ENCODE assay signal across 21 mouse cellular contexts in the genomic region with DNA sequence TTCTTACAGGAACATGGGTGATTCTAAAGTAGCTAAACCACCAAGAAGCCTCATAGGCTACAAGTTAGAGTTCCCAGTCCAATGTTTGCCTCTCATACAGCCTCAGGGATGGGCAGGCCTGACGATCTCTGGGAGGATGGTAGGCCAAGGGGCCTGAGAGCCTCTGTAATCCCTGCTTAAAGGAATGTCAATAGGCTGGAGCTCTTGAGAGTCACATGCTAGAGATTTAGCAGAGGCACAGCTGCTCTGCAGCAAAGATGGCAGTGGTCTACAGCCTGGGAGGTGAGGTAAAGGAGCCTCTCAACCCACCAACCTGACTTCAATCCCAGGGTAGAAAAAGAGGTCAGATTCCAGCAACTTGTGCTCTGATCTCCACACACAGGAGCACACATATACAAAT. TPM values are rescaled to one million over a fixed set of nuclear protein-coding genes. Genes with fewer than 3 reads are reported as not detected.
DNase-seq lines count a peak whose midpoint lies in the region; ATAC-seq and TF ChIP-seq lines count a peak whose summit lies in the region.
"Had no signal": no experiment of that assay in that cellular context is flagged by ENCODE, and none has a peak within 500 bp of the region (broad histone marks: within the 10 kb centered on the region; RNA-seq: fewer than 3 reads in every experiment).

No protein-coding gene starts in this region.

- DNase-seq in embryo, embryonic 10 days (ENCODE audit: low spot score), result peak; percentile 24
- DNase-seq in embryo, embryonic 10.5 days (ENCODE audit: low spot score), result no peak
- no peak for DNase-seq in heart, adult 2 months
- DNase-seq in heart, postnatal 0 days (ENCODE audit: low spot score), result no peak
- no peak for DNase-seq in heart, adult 18-20 months
- peak; percentile 88 for DNase-seq in midbrain, embryonic 11.5 days (ENCODE audit: low spot score, missing footprints)
- DNase-seq: adrenal gland, adult 8-10 months; adrenal gland, postnatal 25 days; cerebellum, adult 11-12 months; cerebellum, adult 8-10 months; cerebellum, postnatal 10 days; cerebellum, postnatal 36 days; gastrocnemius, postnatal 25 days had no signal

- intact Hi-C loops in heart, adult 2 months (cut with DNase I), result no loop called here

- H3K36me3 ChIP-seq in heart, embryonic 11.5 days (ENCODE audit: control insufficient read depth, insufficient read depth, low read length), result no peaks in the 10 kb centered on the region
- H3K36me3 ChIP-seq in heart, adult 2 months (ENCODE audit: control insufficient read depth, insufficient read depth, low read length), result no peaks in the 10 kb centered on the region
- H3K36me3 ChIP-seq in heart, postnatal 0 days (replicated peaks; ENCODE audit: control insufficient read depth, insufficient read depth, low read length), result no peaks in the 10 kb centered on the region
- no peaks in the 10 kb centered on the region for H3K36me3 ChIP-seq in midbrain, embryonic 11.5 days (ENCODE audit: control insufficient read depth, insufficient read depth, low read length)
- H3K36me3 ChIP-seq in midbrain, embryonic 16.5 days (ENCODE audit: control insufficient read depth, insufficient read depth, low read length), result no peaks in the 10 kb centered on the region
- H3K36me3 ChIP-seq: embryonic facial prominence, embryonic 13.5 days; hindbrain, embryonic 12.5 days; hindbrain, embryonic 15.5 days had no signal

- no peak for TF ChIP-seq EP300 in heart, adult 2 months (IDR thresholded peaks at IDR 0.05; ENCODE audit: insufficient read depth, low read depth, low read length)
- no peak for TF ChIP-seq EP300 in heart, postnatal 0 days (IDR thresholded peaks at IDR 0.05; ENCODE audit: low read depth)

- H3K4me1 ChIP-seq in heart, embryonic 11.5 days (ENCODE audit: control insufficient read depth, insufficient read depth, low read length), result peaks cover 7% of the 10 kb centered on the region
- peaks cover 6% of the 10 kb centered on the region for H3K4me1 ChIP-seq in heart, adult 2 months (ENCODE audit: control insufficient read depth, insufficient read depth, low read length)
- peaks cover 12% of the 10 kb centered on the region for H3K4me1 ChIP-seq in heart, postnatal 0 days (ENCODE audit: control insufficient read depth, insufficient read depth)
- H3K4me1 ChIP-seq in midbrain, embryonic 11.5 days (ENCODE audit: control insufficient read depth, insufficient read depth, low read length), result peaks cover 5% of the 10 kb centered on the region
- no peaks in the 10 kb centered on the region for H3K4me1 ChIP-seq in midbrain, embryonic 16.5 days (ENCODE audit: control insufficient read depth, insufficient read depth, low read length)
- H3K4me1 ChIP-seq: embryonic facial prominence, embryonic 13.5 days; hindbrain, embryonic 15.5 days had no signal

- 34% methylated on average over 1 of the region's 1 CpGs for WGBS in heart, embryonic 11.5 days (ENCODE audit: insufficient replicate concordance)
- 80% methylated on average over 1 of the region's 1 CpGs for WGBS in heart, adult 2 months
- WGBS in heart, postnatal 0 days, result 38% methylated on average over 1 of the region's 1 CpGs
- 7% methylated on average over 1 of the region's 1 CpGs for WGBS in midbrain, embryonic 11.5 days
- WGBS in midbrain, embryonic 16.5 days, result 3% methylated on average over 1 of the region's 1 CpGs

- H3K4me2 ChIP-seq in heart, embryonic 11.5 days, result no peak overlapping the region
- H3K4me2 ChIP-seq in heart, postnatal 0 days (ENCODE audit: low read depth, low read length), result no peak overlapping the region
- H3K4me2 ChIP-seq in midbrain, embryonic 11.5 days, result no peak overlapping the region
- no peak overlapping the region for H3K4me2 ChIP-seq in midbrain, embryonic 16.5 days (ENCODE audit: low read length)
- H3K4me2 ChIP-seq: embryonic facial prominence, embryonic 13.5 days; hindbrain, embryonic 12.5 days; hindbrain, embryonic 15.5 days had no signal

- no peaks in the 10 kb centered on the region for H3K27me3 ChIP-seq in heart, embryonic 11.5 days (ENCODE audit: control insufficient read depth, insufficient read depth, low read length)
- no peaks in the 10 kb centered on the region for H3K27me3 ChIP-seq in heart, adult 2 months (ENCODE audit: control insufficient read depth, insufficient read depth, low read length)
- H3K27me3 ChIP-seq in heart, postnatal 0 days (ENCODE audit: control insufficient read depth, insufficient read depth, low read length), result no peaks in the 10 kb centered on the region
- H3K27me3 ChIP-seq in midbrain, embryonic 11.5 days (ENCODE audit: control insufficient read depth, insufficient read depth, low read length), result no peaks in the 10 kb centered on the region
- no peaks in the 10 kb centered on the region for H3K27me3 ChIP-seq in midbrain, embryonic 16.5 days (ENCODE audit: control insufficient read depth, insufficient read depth, low read depth, low read length)
- H3K27me3 ChIP-seq: embryonic facial prominence, embryonic 13.5 days; hindbrain, embryonic 12.5 days; hindbrain, embryonic 15.5 days had no signal

- no peaks in the 10 kb centered on the region for H3K9me3 ChIP-seq in heart, embryonic 11.5 days (replicated peaks; ENCODE audit: control insufficient read depth, low read length)
- no peaks in the 10 kb centered on the region for H3K9me3 ChIP-seq in heart, postnatal 0 days (replicated peaks; ENCODE audit: control insufficient read depth, low read length)
- no peaks in the 10 kb centered on the region for H3K9me3 ChIP-seq in midbrain, embryonic 11.5 days (ENCODE audit: control insufficient read depth, low read length)
- H3K9me3 ChIP-seq in midbrain, embryonic 16.5 days (replicated peaks; ENCODE audit: control insufficient read depth, low read length, poor library complexity, severe bottlenecking), result no peaks in the 10 kb centered on the region
- H3K9me3 ChIP-seq: embryonic facial prominence, embryonic 13.5 days; hindbrain, embryonic 12.5 days; hindbrain, embryonic 15.5 days had no signal

- no peak overlapping the region for H3K4me3 ChIP-seq in heart, embryonic 11.5 days (ENCODE audit: low read depth, low read length)
- H3K4me3 ChIP-seq in heart, adult 2 months, result no peak overlapping the region
- H3K4me3 ChIP-seq in heart, postnatal 0 days (ENCODE audit: low read depth, low read length), result no peak overlapping the region
- no peak overlapping the region for H3K4me3 ChIP-seq in midbrain, embryonic 11.5 days (ENCODE audit: low read depth, low read length)
- H3K4me3 ChIP-seq in midbrain, embryonic 16.5 days (ENCODE audit: low read depth, low read length), result no peak overlapping the region
- H3K4me3 ChIP-seq: embryonic facial prominence, embryonic 13.5 days; hindbrain, embryonic 12.5 days; hindbrain, embryonic 15.5 days had no signal

- H3K79me2 ChIP-seq in heart, adult 2 months (replicated peaks; ENCODE audit: control insufficient read depth, insufficient read depth, low read length), result no peaks in the 10 kb centered on the region

- TF ChIP-seq CTCF in heart, adult 2 months (IDR thresholded peaks at IDR 0.05), result no peak
- no peak for TF ChIP-seq CTCF in heart, postnatal 0 days (IDR thresholded peaks at IDR 0.05; ENCODE audit: low read depth)

- TF ChIP-seq POLR2A in heart, adult 2 months (IDR thresholded peaks at IDR 0.05; ENCODE audit: insufficient read depth, low read depth, low read length), result no peak

- H3K27ac ChIP-seq in heart, embryonic 11.5 days (ENCODE audit: low read depth, low read length), result 0 out of 2 replicates have a peak overlapping the region, but pooled peaks have one; percentile 30
- H3K27ac ChIP-seq in heart, adult 2 months, result no peak overlapping the region
- H3K27ac ChIP-seq in heart, postnatal 0 days (ENCODE audit: low read depth), result peak overlapping the region; percentile 28; the same call in 1 of the 2 replicates
- no peak overlapping the region for H3K27ac ChIP-seq in midbrain, embryonic 11.5 days (ENCODE audit: low read depth, low read length)
- H3K27ac ChIP-seq in midbrain, embryonic 16.5 days (ENCODE audit: low read length), result no peak overlapping the region
- H3K27ac ChIP-seq: embryonic facial prominence, embryonic 13.5 days; hindbrain, embryonic 12.5 days; hindbrain, embryonic 15.5 days had no signal

- no peak for ATAC-seq in heart, embryonic 11.5 days (replicated peaks; ENCODE audit: insufficient number of reproducible peaks, low FRiP score, low TSS enrichment)
- peak; percentile 39; the same call in 1 of the 2 replicates for ATAC-seq in heart, postnatal 0 days (ENCODE audit: insufficient read depth, low read depth)
- peak; percentile 64 for ATAC-seq in midbrain, embryonic 11.5 days (ENCODE audit: low FRiP score)
- no peak for ATAC-seq in midbrain, embryonic 16.5 days
- ATAC-seq: activated CD4-positive, CD25-positive, alpha-beta regulatory T cell, adult 4 months; forebrain, embryonic 14.5 days; intestine, postnatal 0 days had no signal

- H3K9ac ChIP-seq in heart, embryonic 11.5 days (ENCODE audit: low read depth, low read length), result no peak overlapping the region
- H3K9ac ChIP-seq in heart, adult 2 months (ENCODE audit: low read depth, low read length), result no peak overlapping the region
- H3K9ac ChIP-seq in heart, postnatal 0 days (replicated peaks; ENCODE audit: low read depth, low read length), result no peak overlapping the region
- no peak overlapping the region for H3K9ac ChIP-seq in midbrain, embryonic 11.5 days (ENCODE audit: low read length)
- no peak overlapping the region for H3K9ac ChIP-seq in midbrain, embryonic 16.5 days (ENCODE audit: low read depth, low read length)
- H3K9ac ChIP-seq: embryonic facial prominence, embryonic 13.5 days; hindbrain, embryonic 12.5 days; hindbrain, embryonic 15.5 days had no signal

RNA-seq across cellular contexts. Expression of a gene that starts 7.9 kb away (rescaled TPM):
- 37.7 and 38.1 TPM in 2 replicates for polyA plus RNA-seq in heart, embryonic 11.5 days (2014; fragmentation: Nextera tagmentation; extraction: Ambion mirVana)
- total RNA-seq in heart, adult 2 months (2021), result 10 to 100 TPM; 70.2 to 75.6 TPM
- polyA plus RNA-seq in heart, adult 2 months (2012; rRNA removed), result 21.4 and 38.8 TPM in 2 replicates
- 62.9 and 68.3 TPM in 2 replicates for total RNA-seq in heart, postnatal 0 days (2014; rRNA removed; ENCODE audit: low replicate concordance)
- 22.6 and 26.7 TPM in 2 replicates for polyA plus RNA-seq in heart, postnatal 0 days (2015; fragmentation: Nextera tagmentation; extraction: Ambion mirVana)
- 10 to 100 TPM; 71.3 to 77.6 TPM for total RNA-seq in heart, adult 18-20 months (2021)
- polyA plus RNA-seq in midbrain, embryonic 11.5 days (2014; fragmentation: Nextera tagmentation; extraction: Ambion mirVana), result 40.4 and 43.5 TPM in 2 replicates
- polyA plus RNA-seq in midbrain, embryonic 16.5 days (2015; fragmentation: Nextera tagmentation; extraction: Ambion mirVana), result 14.5 and 16.1 TPM in 2 replicates

Comparison
In these comparisons a context has a peak if more than half of its experiments do, and no peak if none do; other contexts are left out.
1. DNase-seq: peak in embryo, embryonic 10 days (single experiment) and midbrain, embryonic 11.5 days (single experiment); none in embryo, embryonic 10.5 days (single experiment), heart, adult 2 months (0 of 2), heart, postnatal 0 days (single experiment) and heart, adult 18-20 months (0 of 2).
2. ATAC-seq: peak in heart, postnatal 0 days (single experiment) and midbrain, embryonic 11.5 days (single experiment); none in heart, embryonic 11.5 days (single experiment) and midbrain, embryonic 16.5 days (single experiment).
3. H3K27ac ChIP-seq: peak in heart, embryonic 11.5 days (single experiment) and heart, postnatal 0 days (single experiment); none in heart, adult 2 months (single experiment), midbrain, embryonic 11.5 days (single experiment) and midbrain, embryonic 16.5 days (single experiment).